Mouse (Mus musculus): Measurements from ENCODE around the gene Myh14. TPM values are rescaled to one million over a fixed set of nuclear protein-coding genes. Genes with fewer than 3 reads are reported as not detected.

Gene Myh14
- polyA plus RNA-seq, 1 experiment from 2014 or later, result 0.56 TPM

DNA sequence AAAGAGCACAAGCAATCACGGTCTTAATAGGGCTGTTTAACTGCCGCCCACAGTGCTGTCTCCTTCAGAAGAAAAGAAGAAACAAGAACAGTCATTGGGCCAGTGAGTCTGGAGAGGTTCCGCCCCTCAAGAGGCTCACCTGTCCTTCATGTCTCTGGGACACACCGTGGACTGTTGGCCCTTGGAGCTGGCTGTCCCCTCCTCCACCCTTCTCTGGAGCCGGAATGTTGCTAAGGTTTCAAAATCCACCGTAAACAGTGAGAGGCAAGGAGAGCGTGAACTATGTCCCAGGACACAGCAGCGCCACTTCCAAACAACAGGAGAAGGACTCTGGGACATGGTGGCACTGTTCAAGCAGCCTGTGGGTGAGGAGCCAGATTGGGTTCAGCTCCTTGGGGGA, 13.0 kb upstream of the Myh14 start:
- Histone ChIP-seq H3K9me3 (replicated peaks; ENCODE audit: control insufficient read depth, low read length) (no peaks in the 10 kb centered on the region), H3K4me2 (no peak overlapping the region), H3K4me1 (ENCODE audit: control insufficient read depth, insufficient read depth, low read length) (no peaks in the 10 kb centered on the region), H3K36me3 (ENCODE audit: control insufficient read depth, insufficient read depth, low read length) (no peaks in the 10 kb centered on the region), H3K27ac (ENCODE audit: low read depth, low read length) (no peak overlapping the region), H3K4me3 (ENCODE audit: low read depth, low read length) (no peak overlapping the region), H3K9ac (ENCODE audit: low read depth, low read length) (no peak overlapping the region), H3K27me3 (ENCODE audit: control insufficient read depth, insufficient read depth, low read length) (no peaks in the 10 kb centered on the region)
- 71% methylated on average over 8 of the region's 8 CpGs for WGBS (ENCODE audit: insufficient replicate concordance)
- no peak for ATAC-seq (replicated peaks; ENCODE audit: insufficient number of reproducible peaks, low FRiP score, low TSS enrichment)

DNA sequence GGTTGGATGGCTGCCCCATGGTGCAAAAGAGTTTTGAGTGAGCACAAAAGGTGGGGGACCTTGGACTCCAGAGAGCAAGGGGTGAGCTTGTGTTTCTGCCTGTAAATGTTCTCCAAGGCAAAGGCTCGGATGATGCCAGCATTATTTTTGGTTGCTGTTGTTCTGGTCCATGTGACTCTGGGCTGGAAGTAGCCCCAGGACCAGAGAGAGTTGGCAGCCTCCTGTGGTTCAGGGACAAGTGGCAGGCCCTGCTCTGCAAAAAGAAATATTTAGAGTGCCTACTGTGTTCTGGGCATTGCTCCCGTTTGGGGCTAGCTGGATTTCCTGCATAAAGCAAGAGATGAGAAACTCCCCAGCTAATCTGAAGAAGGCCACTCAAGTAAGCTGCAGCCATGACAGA, 6.0 kb upstream of the Myh14 start:
- no peak for ATAC-seq (replicated peaks; ENCODE audit: insufficient number of reproducible peaks, low FRiP score, low TSS enrichment)
- H3K27ac ChIP-seq (ENCODE audit: low read depth, low read length), result no peak overlapping the region
- whole genome bisulfite sequencing (ENCODE audit: insufficient replicate concordance), result 61% methylated on average over 2 of the region's 2 CpGs

DNA sequence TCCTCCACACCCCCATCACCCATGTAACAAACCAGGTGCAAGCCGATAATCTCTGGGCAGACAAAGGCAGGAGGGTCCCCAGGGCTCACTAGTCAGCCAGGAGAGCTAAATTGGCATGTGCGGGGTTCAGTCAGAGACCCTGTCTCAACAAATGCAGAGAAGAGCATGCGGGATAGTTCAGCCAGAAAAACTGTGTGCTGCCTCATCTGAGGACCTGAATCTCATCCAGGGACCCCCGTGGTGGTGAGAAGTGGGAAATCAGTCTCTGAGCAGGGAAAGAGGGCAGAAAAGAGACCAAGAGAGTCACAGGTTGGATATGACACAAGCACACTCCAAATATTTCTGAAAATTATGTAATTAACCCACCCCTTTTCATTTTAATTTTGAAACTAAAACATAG, 5.5 kb upstream of the Myh14 start:
- no peak overlapping the region for H3K27ac ChIP-seq (ENCODE audit: low read depth, low read length)
- H3K4me2 ChIP-seq, result no peak overlapping the region
- H3K27me3 ChIP-seq (ENCODE audit: control insufficient read depth, insufficient read depth, low read length), result peaks cover 4% of the 10 kb centered on the region
- no peaks in the 10 kb centered on the region for H3K9me3 ChIP-seq (replicated peaks; ENCODE audit: control insufficient read depth, low read length)
- H3K9ac ChIP-seq (ENCODE audit: low read depth, low read length), result no peak overlapping the region
- no peaks in the 10 kb centered on the region for H3K36me3 ChIP-seq (ENCODE audit: control insufficient read depth, insufficient read depth, low read length)
- H3K4me3 ChIP-seq (ENCODE audit: low read depth, low read length), result no peak overlapping the region
- no peak for ATAC-seq (replicated peaks; ENCODE audit: insufficient number of reproducible peaks, low FRiP score, low TSS enrichment)
- peaks cover 2% of the 10 kb centered on the region; the same call in 1 of the 2 replicates for H3K4me1 ChIP-seq (ENCODE audit: control insufficient read depth, insufficient read depth, low read length)
- WGBS (ENCODE audit: insufficient replicate concordance), result 61% methylated on average over 4 of the region's 4 CpGs

More for the DNA sequence above, 6.0 kb upstream of the Myh14 start:
- no peak overlapping the region for H3K9ac ChIP-seq (ENCODE audit: low read depth, low read length)
- no peak overlapping the region for H3K4me3 ChIP-seq (ENCODE audit: low read depth, low read length)
- H3K36me3 ChIP-seq (ENCODE audit: control insufficient read depth, insufficient read depth, low read length), result no peaks in the 10 kb centered on the region
- no peaks in the 10 kb centered on the region; the same call in 1 of the 2 replicates for H3K27me3 ChIP-seq (ENCODE audit: control insufficient read depth, insufficient read depth, low read length)
- no peaks in the 10 kb centered on the region for H3K9me3 ChIP-seq (replicated peaks; ENCODE audit: control insufficient read depth, low read length)
- no peak overlapping the region for H3K4me2 ChIP-seq
- no peaks in the 10 kb centered on the region; the same call in 1 of the 2 replicates for H3K4me1 ChIP-seq (ENCODE audit: control insufficient read depth, insufficient read depth, low read length)

DNA sequence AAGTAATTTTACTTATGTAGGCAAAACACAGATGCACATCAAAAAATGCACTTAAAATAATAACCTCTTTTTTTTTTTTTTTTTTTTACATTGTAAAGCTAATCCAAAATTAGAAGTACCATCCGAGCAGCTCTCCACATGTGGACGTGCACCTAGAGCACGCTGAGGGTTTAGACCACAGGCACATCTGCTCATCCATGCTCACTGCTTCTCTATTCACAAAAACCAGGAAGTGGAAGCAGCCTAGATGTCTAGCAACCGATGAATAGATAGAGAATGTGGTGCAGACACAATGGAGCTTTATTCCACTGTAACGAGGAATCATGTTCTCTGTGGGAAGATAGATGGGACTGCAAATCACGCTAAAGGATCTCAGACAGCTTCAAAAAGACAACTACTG, 4.5 kb upstream of the Myh14 start:
- no peaks in the 10 kb centered on the region for H3K9me3 ChIP-seq (replicated peaks; ENCODE audit: control insufficient read depth, low read length)
- no peak overlapping the region for H3K9ac ChIP-seq (ENCODE audit: low read depth, low read length)
- H3K4me2 ChIP-seq, result no peak overlapping the region
- no peak overlapping the region for H3K27ac ChIP-seq (ENCODE audit: low read depth, low read length)
- peaks cover 5% of the 10 kb centered on the region; the same call in 1 of the 2 replicates for H3K4me1 ChIP-seq (ENCODE audit: control insufficient read depth, insufficient read depth, low read length)
- 73% methylated on average over 6 of the region's 6 CpGs for WGBS (ENCODE audit: insufficient replicate concordance)
- H3K36me3 ChIP-seq (ENCODE audit: control insufficient read depth, insufficient read depth, low read length), result no peaks in the 10 kb centered on the region
- no peak for ATAC-seq (replicated peaks; ENCODE audit: insufficient number of reproducible peaks, low FRiP score, low TSS enrichment)
- H3K27me3 ChIP-seq (ENCODE audit: control insufficient read depth, insufficient read depth, low read length), result peaks cover 13% of the 10 kb centered on the region
- no peak overlapping the region for H3K4me3 ChIP-seq (ENCODE audit: low read depth, low read length)

DNA sequence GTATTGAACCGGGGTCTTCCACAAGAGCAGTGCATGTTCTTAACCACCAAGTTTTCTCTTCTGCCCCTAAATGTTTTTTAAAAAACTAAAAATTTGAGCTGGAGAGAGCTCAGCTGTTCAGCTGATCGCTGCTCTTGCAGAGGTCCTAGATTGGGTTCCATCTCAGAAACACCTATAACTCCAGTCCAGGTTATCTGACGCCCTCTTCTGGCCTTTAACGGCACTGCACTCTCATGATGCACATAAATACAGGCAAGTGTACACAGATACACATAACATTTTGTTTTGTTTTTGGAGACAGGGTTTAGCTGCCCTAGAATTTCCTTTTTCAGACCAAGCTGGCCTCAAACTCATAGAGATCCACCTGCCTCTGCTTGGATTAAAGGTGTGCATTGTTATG, 3.9 kb upstream of the Myh14 start:
- no peak overlapping the region for H3K27ac ChIP-seq (ENCODE audit: low read depth, low read length)
- H3K4me1 ChIP-seq (ENCODE audit: control insufficient read depth, insufficient read depth, low read length), result peaks cover 5% of the 10 kb centered on the region; the same call in 1 of the 2 replicates
- no peak overlapping the region for H3K4me2 ChIP-seq
- no peak overlapping the region for H3K4me3 ChIP-seq (ENCODE audit: low read depth, low read length)
- WGBS (ENCODE audit: insufficient replicate concordance), result 62% methylated on average over 4 of the region's 4 CpGs
- no peaks in the 10 kb centered on the region for H3K9me3 ChIP-seq (replicated peaks; ENCODE audit: control insufficient read depth, low read length)
- H3K27me3 ChIP-seq (ENCODE audit: control insufficient read depth, insufficient read depth, low read length), result peaks cover 19% of the 10 kb centered on the region
- H3K36me3 ChIP-seq (ENCODE audit: control insufficient read depth, insufficient read depth, low read length), result no peaks in the 10 kb centered on the region
- no peak overlapping the region for H3K9ac ChIP-seq (ENCODE audit: low read depth, low read length)
- ATAC-seq (replicated peaks; ENCODE audit: insufficient number of reproducible peaks, low FRiP score, low TSS enrichment), result no peak

DNA sequence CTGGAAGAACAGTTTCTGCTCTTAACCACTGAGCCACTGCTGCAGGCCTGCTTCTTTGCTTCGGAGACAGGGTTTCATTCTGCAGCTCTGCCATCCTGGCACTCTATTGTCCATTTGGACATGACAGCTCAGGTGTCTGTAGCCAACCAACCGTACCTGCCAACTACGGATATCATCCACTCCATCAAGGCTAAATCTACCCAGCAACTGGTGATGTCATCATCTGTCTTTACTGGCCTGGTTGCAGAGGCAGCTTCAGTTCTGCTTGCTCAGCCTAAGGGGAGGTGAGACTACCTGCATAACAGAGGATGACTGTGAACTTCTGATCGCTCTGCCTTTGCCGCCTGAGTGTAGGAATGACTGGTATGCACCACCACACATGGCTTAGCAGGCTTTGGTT, 1.6 kb upstream of the Myh14 start:
- Histone ChIP-seq H3K4me1 (ENCODE audit: control insufficient read depth, insufficient read depth, low read length) (peaks cover 5% of the 10 kb centered on the region; the same call in 1 of the 2 replicates), H3K4me3 (ENCODE audit: low read depth, low read length) (no peak overlapping the region), H3K9me3 (replicated peaks; ENCODE audit: control insufficient read depth, low read length) (no peaks in the 10 kb centered on the region), H3K4me2 (no peak overlapping the region), H3K27me3 (ENCODE audit: control insufficient read depth, insufficient read depth, low read length) (peaks cover 36% of the 10 kb centered on the region), H3K9ac (ENCODE audit: low read depth, low read length) (no peak overlapping the region), H3K27ac (ENCODE audit: low read depth, low read length) (no peak overlapping the region), H3K36me3 (ENCODE audit: control insufficient read depth, insufficient read depth, low read length) (no peaks in the 10 kb centered on the region)
- ATAC-seq (replicated peaks; ENCODE audit: insufficient number of reproducible peaks, low FRiP score, low TSS enrichment), result no peak
- 69% methylated on average over 5 of the region's 5 CpGs for WGBS (ENCODE audit: insufficient replicate concordance)

DNA sequence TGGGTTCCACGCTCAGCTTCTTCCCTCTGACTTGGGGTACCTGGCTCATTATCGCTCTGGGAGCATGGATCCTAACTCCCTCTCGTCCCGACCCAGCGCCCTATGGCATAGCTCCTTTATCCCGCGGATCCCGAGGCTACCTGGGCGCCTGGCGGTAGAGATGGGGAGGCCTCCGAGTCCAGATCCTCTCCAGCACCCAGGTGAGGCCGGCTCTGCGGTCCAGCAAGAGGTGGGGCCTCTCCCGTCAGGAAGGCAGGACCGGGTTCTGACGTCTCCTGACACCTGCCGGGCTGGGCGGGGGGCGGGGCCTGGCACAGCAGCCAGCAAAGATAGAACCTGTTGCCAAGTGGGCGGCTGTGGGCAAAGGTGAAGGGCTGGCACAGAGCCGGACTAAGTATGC, 1.5 kb downstream of the Myh14 start:
- Histone ChIP-seq H3K9ac (ENCODE audit: low read depth, low read length) (no peak overlapping the region), H3K36me3 (ENCODE audit: control insufficient read depth, insufficient read depth, low read length) (no peaks in the 10 kb centered on the region), H3K4me2 (no peak overlapping the region), H3K27ac (ENCODE audit: low read depth, low read length) (no peak overlapping the region), H3K27me3 (ENCODE audit: control insufficient read depth, insufficient read depth, low read length) (peaks cover 36% of the 10 kb centered on the region), H3K9me3 (replicated peaks; ENCODE audit: control insufficient read depth, low read length) (no peaks in the 10 kb centered on the region), H3K4me3 (ENCODE audit: low read depth, low read length) (no peak overlapping the region), H3K4me1 (ENCODE audit: control insufficient read depth, insufficient read depth, low read length) (peaks cover 5% of the 10 kb centered on the region; the same call in 1 of the 2 replicates)
- whole genome bisulfite sequencing (ENCODE audit: insufficient replicate concordance), result 18% methylated on average over 21 of the region's 21 CpGs
- ATAC-seq (replicated peaks; ENCODE audit: insufficient number of reproducible peaks, low FRiP score, low TSS enrichment), result no peak

DNA sequence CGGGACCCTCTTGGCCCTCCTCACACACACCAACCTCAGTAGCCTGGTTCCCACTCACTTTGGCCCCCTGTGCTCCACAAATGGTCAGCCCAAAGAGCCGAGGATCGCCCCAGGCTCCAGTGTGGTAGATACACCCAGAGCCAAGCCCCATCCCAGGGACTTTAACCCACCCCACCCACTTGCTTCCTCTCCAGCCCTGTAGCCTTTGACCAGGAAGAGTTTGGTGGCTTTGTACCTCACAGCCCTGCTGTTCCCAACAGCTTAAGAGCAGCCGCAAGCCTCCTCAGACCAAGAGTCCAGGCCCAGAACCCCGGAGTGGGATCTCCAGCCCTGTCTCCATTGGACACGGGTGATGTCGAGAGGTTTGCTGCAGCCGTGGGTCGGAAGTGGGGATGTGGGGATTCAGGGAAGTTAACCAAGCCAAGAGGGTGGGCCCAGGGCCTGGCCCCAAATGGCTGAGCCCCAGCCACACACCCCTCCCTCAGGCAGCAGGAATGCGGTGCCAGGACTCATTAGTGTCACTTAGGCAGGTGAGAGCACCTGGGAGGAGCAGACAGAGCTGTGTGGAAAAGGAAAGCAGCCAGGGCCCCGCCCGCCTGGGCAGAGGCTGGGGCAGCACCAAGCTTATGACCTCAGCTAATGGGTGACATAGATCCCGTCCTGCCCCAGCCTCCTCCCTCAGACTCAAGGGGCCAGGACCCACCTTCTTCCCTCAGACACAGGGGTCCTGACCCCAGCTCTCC, 2.5 kb downstream of the Myh14 start:
- Histone ChIP-seq H3K9ac (ENCODE audit: low read depth, low read length) (no peak overlapping the region), H3K27ac (ENCODE audit: low read depth, low read length) (no peak overlapping the region), H3K27me3 (ENCODE audit: control insufficient read depth, insufficient read depth, low read length) (peaks cover 36% of the 10 kb centered on the region), H3K9me3 (replicated peaks; ENCODE audit: control insufficient read depth, low read length) (no peaks in the 10 kb centered on the region), H3K4me1 (ENCODE audit: control insufficient read depth, insufficient read depth, low read length) (peaks cover 5% of the 10 kb centered on the region; the same call in 1 of the 2 replicates), H3K36me3 (ENCODE audit: control insufficient read depth, insufficient read depth, low read length) (no peaks in the 10 kb centered on the region), H3K4me2 (no peak overlapping the region), H3K4me3 (ENCODE audit: low read depth, low read length) (no peak overlapping the region)
- 56% methylated on average over 13 of the region's 13 CpGs for WGBS (ENCODE audit: insufficient replicate concordance)
- ATAC-seq (replicated peaks; ENCODE audit: insufficient number of reproducible peaks, low FRiP score, low TSS enrichment), result no peak

DNA sequence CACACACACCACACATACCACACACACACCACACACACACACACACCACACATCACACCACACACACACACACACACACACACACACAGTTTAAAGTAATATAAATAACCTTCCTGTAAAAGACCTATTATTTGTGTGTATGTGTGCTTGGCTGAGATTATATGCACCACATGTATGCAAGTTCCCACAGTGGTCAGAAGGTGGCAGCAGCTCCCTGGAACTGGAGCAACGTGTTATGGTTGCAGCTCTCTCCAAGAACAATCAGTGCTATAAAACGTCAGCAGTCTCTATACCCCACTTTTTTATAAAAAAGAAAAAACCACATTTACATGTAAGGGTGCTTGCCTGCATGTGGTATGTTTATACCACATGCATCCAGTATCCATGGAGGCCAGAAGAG, 4.2 kb downstream of the Myh14 start:
- no peak for ATAC-seq (replicated peaks; ENCODE audit: insufficient number of reproducible peaks, low FRiP score, low TSS enrichment)
- 58% methylated on average over 2 of the region's 2 CpGs for WGBS (ENCODE audit: insufficient replicate concordance)
- Histone ChIP-seq H3K27me3 (ENCODE audit: control insufficient read depth, insufficient read depth, low read length) (peaks cover 40% of the 10 kb centered on the region), H3K27ac (ENCODE audit: low read depth, low read length) (no peak overlapping the region), H3K4me1 (ENCODE audit: control insufficient read depth, insufficient read depth, low read length) (peaks cover 5% of the 10 kb centered on the region; the same call in 1 of the 2 replicates), H3K4me3 (ENCODE audit: low read depth, low read length) (no peak overlapping the region), H3K9me3 (replicated peaks; ENCODE audit: control insufficient read depth, low read length) (no peaks in the 10 kb centered on the region), H3K36me3 (ENCODE audit: control insufficient read depth, insufficient read depth, low read length) (no peaks in the 10 kb centered on the region), H3K9ac (ENCODE audit: low read depth, low read length) (no peak overlapping the region), H3K4me2 (no peak overlapping the region)

All from heart, embryonic 11.5 days (tissue).